Mouse (Mus musculus): ENCODE data around the gene Crtap. TPM values are rescaled to one million over a fixed set of nuclear protein-coding genes. Genes with fewer than 3 reads are reported as not detected.
A peak's percentile ranks its signal among the peaks of the same experiment; 100 is the strongest.
"Not testable (repeated sequence)": the region's sequence is repeated elsewhere in the genome, so short reads cannot be mapped to it uniquely, and the experiment has no call there.

Crtap gene
- polyA plus RNA-seq, 1 experiment: 12.9 TPM

DNA sequence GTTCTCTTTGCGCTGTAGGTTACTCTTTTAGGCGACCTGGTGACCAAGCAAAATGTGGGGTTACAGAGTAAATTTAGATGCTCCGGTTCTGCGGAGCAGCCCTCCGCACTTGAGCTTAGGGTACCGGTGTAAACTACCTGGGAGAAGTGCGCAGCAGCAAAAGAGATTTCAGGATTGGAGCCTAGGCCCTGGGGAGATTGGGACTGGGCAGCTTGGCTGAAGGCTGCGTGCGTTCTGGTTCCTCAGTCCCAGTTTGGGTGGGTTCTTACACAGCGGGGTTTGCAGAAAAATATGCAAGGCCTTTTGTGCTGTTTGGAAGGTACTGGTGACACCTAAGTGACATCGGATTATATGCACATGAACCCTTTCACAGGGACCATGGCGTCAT is 22.0 kb downstream of the Crtap start:
- WGBS: 22% methylated on average over 12 of the region's 12 CpGs
- DNase-seq: no peak
- H3K4me3 ChIP-seq (replicated peaks; ENCODE audit: insufficient read depth, low read depth, low read length): peak overlapping the region; percentile 53
- no peaks in the 10 kb centered on the region for H3K4me1 ChIP-seq (ENCODE audit: control insufficient read depth, insufficient read depth, low read length)
- no peaks in the 10 kb centered on the region for H3K27me3 ChIP-seq (ENCODE audit: control insufficient read depth, insufficient read depth, low read length)
- H3K27ac ChIP-seq (ENCODE audit: insufficient read depth, low read length): no peak overlapping the region
- no peak for TF ChIP-seq POLR2A (IDR thresholded peaks at IDR 0.05; ENCODE audit: borderline replicate concordance, insufficient read depth, low read length)
- TF ChIP-seq CTCF (IDR thresholded peaks at IDR 0.05; ENCODE audit: borderline replicate concordance, insufficient read depth, low read depth, low read length): no peak

DNA sequence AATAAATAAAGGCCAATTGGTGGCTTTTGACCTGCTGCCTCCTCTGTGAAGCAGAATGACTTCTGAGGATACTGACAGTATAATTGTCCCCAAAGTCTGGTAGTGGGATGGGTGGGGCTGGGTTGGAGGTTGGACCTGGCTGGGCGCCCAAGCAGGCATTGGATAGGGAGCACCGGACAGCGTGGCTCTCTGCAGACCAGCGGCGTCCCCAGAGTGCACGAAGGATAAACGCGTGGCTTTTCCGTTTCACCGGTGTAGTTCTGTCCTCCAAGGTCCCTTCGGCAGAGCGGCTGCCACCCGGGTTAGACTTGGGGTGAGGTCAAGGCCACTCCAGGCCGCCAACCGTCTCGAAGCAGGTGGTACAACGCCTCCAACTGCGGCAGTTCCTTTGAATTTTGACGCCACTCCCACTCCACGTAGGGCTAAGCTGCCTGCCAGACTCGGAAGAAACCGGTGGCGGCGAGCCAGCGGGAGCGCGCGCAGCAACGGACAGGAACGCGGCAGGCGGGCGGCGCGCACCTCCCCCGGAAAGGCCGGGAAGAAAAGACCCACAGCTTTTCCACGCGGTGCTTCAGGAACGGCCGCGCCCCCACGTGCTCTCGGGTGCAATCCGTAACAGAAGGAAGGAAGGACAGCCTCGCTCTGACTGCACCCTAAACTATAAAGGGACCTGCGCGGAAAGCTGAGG is 22.5 kb downstream of the Crtap start:
- under 1% methylated on average over 48 of the region's 48 CpGs for WGBS
- H3K4me3 ChIP-seq (replicated peaks; ENCODE audit: insufficient read depth, low read depth, low read length): peak overlapping the region; percentile 53
- peak; percentile 69 to 72 for DNase-seq
- no peaks in the 10 kb centered on the region for H3K27me3 ChIP-seq (ENCODE audit: control insufficient read depth, insufficient read depth, low read length)
- H3K4me1 ChIP-seq (ENCODE audit: control insufficient read depth, insufficient read depth, low read length): no peaks in the 10 kb centered on the region
- TF ChIP-seq CTCF (IDR thresholded peaks at IDR 0.05; ENCODE audit: borderline replicate concordance, insufficient read depth, low read depth, low read length) (no peak), POLR2A (IDR thresholded peaks at IDR 0.05; ENCODE audit: borderline replicate concordance, insufficient read depth, low read length) (no peak)
- H3K27ac ChIP-seq (ENCODE audit: insufficient read depth, low read length): no peak overlapping the region

DNA sequence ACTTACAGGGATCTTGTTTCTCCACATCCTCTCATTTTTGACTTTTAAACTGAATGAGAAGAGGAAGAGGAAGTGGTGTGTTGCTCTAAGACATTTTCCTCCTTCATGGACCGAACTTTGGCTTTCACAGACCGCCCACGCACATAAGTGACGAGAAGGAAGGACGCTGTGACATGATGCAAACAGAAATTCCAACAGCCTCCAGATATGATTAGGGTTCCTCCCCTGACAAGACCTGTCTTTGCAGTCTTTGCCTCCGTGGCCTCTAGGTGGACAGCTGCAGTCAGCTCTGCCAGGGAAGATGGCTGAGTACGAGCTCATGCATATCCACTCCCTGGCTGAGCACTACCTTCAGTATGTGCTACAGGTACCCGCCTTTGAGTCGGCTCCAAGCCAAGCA is 60.6 kb downstream of the Crtap start, which contains the start of gene Bcl2a1c:
TSS of gene Bcl2a1c (plus strand) at position 281 of the 400 bp plus-strand sequence.
- not testable (repeated sequence) for H3K27me3 ChIP-seq (ENCODE audit: control insufficient read depth, insufficient read depth, low read length); DNase-seq; H3K4me1 ChIP-seq (ENCODE audit: control insufficient read depth, insufficient read depth, low read length); H3K27ac ChIP-seq (ENCODE audit: insufficient read depth, low read length); H3K4me3 ChIP-seq (replicated peaks; ENCODE audit: insufficient read depth, low read depth, low read length)
- WGBS: 84% methylated on average over 9 of the region's 9 CpGs

DNA sequence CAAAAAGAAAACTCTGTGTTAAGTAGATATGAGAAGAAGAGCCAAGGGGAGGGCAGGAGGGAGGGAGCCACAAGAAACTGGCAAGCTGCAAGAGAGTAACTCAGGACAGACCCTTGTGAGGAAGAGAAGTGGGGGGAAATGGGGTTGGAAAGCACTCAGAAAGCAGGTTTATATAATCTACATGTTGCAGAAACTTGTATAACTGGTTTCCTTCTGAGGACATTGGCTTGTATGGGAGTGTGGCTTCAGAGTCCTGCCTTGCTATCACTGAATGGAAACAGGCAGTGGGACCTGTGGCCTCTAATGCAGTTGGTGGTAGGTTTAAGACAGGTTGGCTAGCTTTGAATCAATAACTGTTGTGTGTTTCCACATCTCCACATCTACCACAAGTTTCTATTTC is 62.1 kb downstream of the Crtap start:
- H3K27me3 ChIP-seq (ENCODE audit: control insufficient read depth, insufficient read depth, low read length); H3K4me3 ChIP-seq (replicated peaks; ENCODE audit: insufficient read depth, low read depth, low read length); H3K4me1 ChIP-seq (ENCODE audit: control insufficient read depth, insufficient read depth, low read length); H3K27ac ChIP-seq (ENCODE audit: insufficient read depth, low read length); DNase-seq: not testable (repeated sequence)

DNA sequence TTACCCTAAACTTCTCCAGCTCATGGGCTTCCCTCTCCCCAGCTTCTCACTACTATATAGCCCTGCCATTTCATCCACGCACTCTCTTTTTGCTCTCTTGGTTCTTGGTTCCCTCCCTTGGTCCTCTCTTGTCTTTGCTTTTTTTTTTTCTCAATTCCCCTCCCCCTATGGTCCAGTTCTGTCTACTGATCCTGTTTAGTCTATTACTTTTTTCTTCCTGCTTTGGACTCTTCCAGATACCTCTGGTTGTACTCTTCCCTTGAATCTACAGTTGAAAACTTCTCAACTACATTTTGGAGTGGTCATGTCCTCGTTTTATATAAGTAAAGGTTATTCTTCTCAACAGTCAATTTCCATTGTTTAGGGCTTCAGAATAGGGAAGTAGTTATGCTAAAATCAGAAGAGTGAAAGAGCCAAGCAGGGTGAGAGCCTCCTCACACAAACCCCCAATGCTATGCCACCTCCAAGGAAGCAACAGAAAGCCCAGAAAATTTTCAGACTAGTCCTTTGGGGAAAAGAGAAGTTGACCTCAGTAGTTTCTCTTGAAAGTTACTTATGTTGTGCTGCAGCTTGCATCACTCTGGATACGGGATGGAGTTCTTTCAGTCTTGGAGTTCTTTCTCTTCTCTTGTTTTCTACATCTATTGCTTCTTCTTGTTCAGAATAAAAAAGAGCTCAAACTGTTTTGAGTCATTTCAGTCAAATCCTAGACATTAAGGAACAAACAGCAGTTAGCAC is 64.3 kb downstream of the Crtap start:
- no peak for DNase-seq
- Histone ChIP-seq H3K4me3 (replicated peaks; ENCODE audit: insufficient read depth, low read depth, low read length) (no peak overlapping the region), H3K27ac (ENCODE audit: insufficient read depth, low read length) (no peak overlapping the region), H3K27me3 (ENCODE audit: control insufficient read depth, insufficient read depth, low read length) (no peaks in the 10 kb centered on the region), H3K4me1 (ENCODE audit: control insufficient read depth, insufficient read depth, low read length) (no peaks in the 10 kb centered on the region)
- TF ChIP-seq POLR2A (IDR thresholded peaks at IDR 0.05; ENCODE audit: borderline replicate concordance, insufficient read depth, low read length) (no peak), CTCF (IDR thresholded peaks at IDR 0.05; ENCODE audit: borderline replicate concordance, insufficient read depth, low read depth, low read length) (no peak)
- 65% methylated on average over 3 of the region's 3 CpGs for WGBS

Other genes with a start within 250 kb of the Crtap start
- gene Bcl2a1c, start 60.5 kb downstream of the Crtap start, polyA plus RNA-seq (2012; rRNA removed): not detected in 2 replicates
- 22.2 and 23.0 TPM in 2 replicates for gene Glb1, start 10.4 kb upstream of the Crtap start, polyA plus RNA-seq (2012; rRNA removed)
- gene Tmppe, start 10.4 kb upstream of the Crtap start, polyA plus RNA-seq (2012; rRNA removed): 4.1 and 4.5 TPM in 2 replicates
- not detected in 2 replicates for gene Ccr4, start 114.2 kb upstream of the Crtap start, polyA plus RNA-seq (2012; rRNA removed)
- gene C130032M10Rik, start 125.0 kb upstream of the Crtap start, polyA plus RNA-seq (2012; rRNA removed): not detected in 2 replicates
- gene Trim71, start 173.7 kb upstream of the Crtap start, polyA plus RNA-seq (2012; rRNA removed): 0.03 and 0.05 TPM in 2 replicates
- 69.7 and 70.9 TPM in 2 replicates for gene Cnot10, start 249.5 kb upstream of the Crtap start, polyA plus RNA-seq (2012; rRNA removed)

Data from cerebellum, adult 2 months (tissue).